Mouse (Mus musculus): Measurements from ENCODE around the gene Asic4. TPM values are rescaled to one million over a fixed set of nuclear protein-coding genes. Genes with fewer than 3 reads are reported as not detected.
A peak's percentile ranks its signal among the peaks of the same experiment; 100 is the strongest.

The Asic4 gene
- polyA plus RNA-seq, 1 experiment: 0.05 TPM

DNA sequence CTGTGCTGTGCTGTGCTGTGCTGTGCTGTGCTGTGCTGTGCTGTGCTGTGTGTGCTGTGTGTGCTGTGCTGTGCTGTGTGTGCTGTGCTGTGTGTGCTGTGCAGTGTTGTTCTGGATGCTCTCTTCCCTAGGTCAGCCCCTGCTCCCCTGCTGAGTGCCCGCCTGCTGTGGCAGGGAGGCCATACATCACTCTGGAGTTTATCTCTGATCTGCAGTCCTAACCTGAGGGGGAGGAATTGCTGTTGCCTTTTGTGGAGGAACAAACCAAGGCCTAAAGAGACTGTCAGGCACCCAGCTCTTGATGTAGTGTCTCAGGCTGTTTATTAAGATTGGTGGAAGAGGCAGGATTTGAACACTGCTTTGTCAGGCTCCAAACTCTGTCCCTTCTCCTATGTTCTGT lies 12.4 kb downstream of the Asic4 start:
- H3K79me2 ChIP-seq (ENCODE audit: control insufficient read depth, insufficient read depth): no peaks in the 10 kb centered on the region
- H3K79me3 ChIP-seq (ENCODE audit: low read depth): no peaks in the 10 kb centered on the region
- no peak overlapping the region for H3ac ChIP-seq (ENCODE audit: control insufficient read depth, insufficient read length, low read depth)
- no peak for TF ChIP-seq FOSL1 (IDR thresholded peaks at IDR 0.05; ENCODE audit: insufficient read depth, low read length, poor library complexity, severe bottlenecking)
- no peak for TF ChIP-seq MAX (IDR thresholded peaks at IDR 0.05)
- no peak for TF ChIP-seq USF1 (IDR thresholded peaks at IDR 0.05; ENCODE audit: low read depth)
- TF ChIP-seq MYOG (IDR thresholded peaks at IDR 0.05; ENCODE audit: control insufficient read depth, extremely low read depth, insufficient read length): no peak
- TF ChIP-seq CTCF (IDR thresholded peaks at IDR 0.05; ENCODE audit: control insufficient read depth, insufficient read depth, insufficient read length): no peak
- no peak for TF ChIP-seq MYOD1 (IDR thresholded peaks at IDR 0.05; ENCODE audit: control insufficient read depth, insufficient read length, low read depth)
- no peak for TF ChIP-seq CEBPB (IDR thresholded peaks at IDR 0.05; ENCODE audit: low read depth)
- H3K36me3 ChIP-seq (ENCODE audit: control insufficient read depth, insufficient read depth): no peaks in the 10 kb centered on the region
- no peak overlapping the region for H3K4me3 ChIP-seq (ENCODE audit: insufficient read depth, poor library complexity, severe bottlenecking)
- no peaks in the 10 kb centered on the region for H3K27me3 ChIP-seq (ENCODE audit: control insufficient read depth, insufficient read depth, insufficient read length)

DNA sequence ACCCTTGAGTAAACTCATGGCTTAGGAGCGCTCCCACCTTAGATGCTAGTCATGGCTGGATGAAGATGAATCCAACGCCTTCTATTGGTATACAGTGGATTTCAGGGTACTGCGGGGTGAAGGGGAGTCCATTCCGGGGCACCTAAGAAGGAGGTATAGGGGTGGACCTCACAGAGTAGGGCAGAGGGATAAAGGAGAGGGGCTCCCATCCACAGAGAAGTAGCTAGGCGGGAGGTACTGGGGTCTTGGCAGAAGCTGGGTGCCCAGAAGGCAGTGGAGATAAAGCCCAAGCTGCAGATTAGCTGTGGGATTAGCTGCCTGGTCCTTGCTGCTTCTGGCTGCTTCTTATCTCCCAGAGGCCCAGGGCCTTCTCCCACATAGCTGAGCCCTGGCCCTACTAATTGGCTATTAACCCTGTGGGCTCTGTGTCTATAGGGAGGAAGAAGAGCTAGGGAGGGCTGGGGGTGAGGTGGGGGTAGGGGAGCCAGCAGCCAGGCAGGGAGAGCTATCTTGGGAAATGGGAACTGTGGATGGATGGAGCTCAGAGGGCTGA lies 13.5 kb downstream of the Asic4 start:
- TF ChIP-seq CTCF (IDR thresholded peaks at IDR 0.05; ENCODE audit: control insufficient read depth, insufficient read depth, insufficient read length) (no peak), MYOD1 (IDR thresholded peaks at IDR 0.05; ENCODE audit: control insufficient read depth, insufficient read length, low read depth) (no peak), USF1 (IDR thresholded peaks at IDR 0.05; ENCODE audit: low read depth) (no peak), FOSL1 (IDR thresholded peaks at IDR 0.05; ENCODE audit: insufficient read depth, low read length, poor library complexity, severe bottlenecking) (no peak)
- no peak overlapping the region for H3K4me3 ChIP-seq (ENCODE audit: insufficient read depth, poor library complexity, severe bottlenecking)
- H3K79me3 ChIP-seq (ENCODE audit: low read depth): no peaks in the 10 kb centered on the region
- no peak overlapping the region for H3ac ChIP-seq (ENCODE audit: control insufficient read depth, insufficient read length, low read depth)
- H3K27me3 ChIP-seq (ENCODE audit: control insufficient read depth, insufficient read depth, insufficient read length): no peaks in the 10 kb centered on the region
- no peaks in the 10 kb centered on the region for H3K36me3 ChIP-seq (ENCODE audit: control insufficient read depth, insufficient read depth)
- H3K79me2 ChIP-seq (ENCODE audit: control insufficient read depth, insufficient read depth): no peaks in the 10 kb centered on the region

DNA sequence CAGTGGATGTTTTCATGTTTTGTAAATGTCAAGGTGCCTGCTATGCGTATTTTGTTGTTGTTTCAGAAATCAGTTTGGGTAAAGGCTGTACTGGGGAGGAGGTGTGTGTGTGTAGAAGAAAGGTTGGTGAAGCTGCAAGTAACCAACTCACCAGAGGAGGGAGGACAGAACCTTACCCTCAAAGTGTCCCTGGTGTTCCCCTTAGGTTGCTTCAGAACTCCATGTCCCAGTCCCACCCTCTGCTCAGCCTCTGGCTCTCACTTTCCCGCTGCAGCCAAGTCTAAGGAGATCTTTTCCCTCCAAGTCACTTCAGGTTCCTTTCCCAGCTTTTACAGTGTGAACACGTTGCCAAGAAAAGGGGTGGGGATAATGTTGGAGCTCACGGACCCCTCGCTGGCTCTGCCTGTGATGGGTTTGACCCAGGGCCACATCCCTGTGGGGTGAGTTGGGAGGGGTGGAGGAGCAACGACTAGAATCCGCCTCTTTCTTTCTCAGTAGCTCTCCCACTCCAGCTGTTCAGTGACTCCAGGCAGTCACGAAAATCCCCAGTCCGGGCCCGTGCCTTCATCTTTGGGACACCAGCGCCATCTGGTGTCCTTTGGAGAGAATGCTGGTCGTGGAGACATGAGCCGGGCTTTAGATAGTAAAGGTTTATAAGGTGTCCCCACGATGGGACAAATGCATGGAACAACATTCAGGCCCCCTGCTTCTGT lies 17.1 kb downstream of the Asic4 start:
- H3K27me3 ChIP-seq (ENCODE audit: control insufficient read depth, insufficient read depth, insufficient read length): no peaks in the 10 kb centered on the region
- H3K36me3 ChIP-seq (ENCODE audit: control insufficient read depth, insufficient read depth): no peaks in the 10 kb centered on the region
- H3K4me3 ChIP-seq (ENCODE audit: insufficient read depth, poor library complexity, severe bottlenecking): no peak overlapping the region
- TF ChIP-seq CTCF (IDR thresholded peaks at IDR 0.05; ENCODE audit: control insufficient read depth, insufficient read depth, insufficient read length) (peak; percentile 19), FOSL1 (IDR thresholded peaks at IDR 0.05; ENCODE audit: insufficient read depth, low read length, poor library complexity, severe bottlenecking) (no peak)
- peak overlapping the region; percentile 46 for H3ac ChIP-seq (ENCODE audit: control insufficient read depth, insufficient read length, low read depth)
- no peaks in the 10 kb centered on the region for H3K79me2 ChIP-seq (ENCODE audit: control insufficient read depth, insufficient read depth)
- no peaks in the 10 kb centered on the region for H3K79me3 ChIP-seq (ENCODE audit: low read depth)

DNA sequence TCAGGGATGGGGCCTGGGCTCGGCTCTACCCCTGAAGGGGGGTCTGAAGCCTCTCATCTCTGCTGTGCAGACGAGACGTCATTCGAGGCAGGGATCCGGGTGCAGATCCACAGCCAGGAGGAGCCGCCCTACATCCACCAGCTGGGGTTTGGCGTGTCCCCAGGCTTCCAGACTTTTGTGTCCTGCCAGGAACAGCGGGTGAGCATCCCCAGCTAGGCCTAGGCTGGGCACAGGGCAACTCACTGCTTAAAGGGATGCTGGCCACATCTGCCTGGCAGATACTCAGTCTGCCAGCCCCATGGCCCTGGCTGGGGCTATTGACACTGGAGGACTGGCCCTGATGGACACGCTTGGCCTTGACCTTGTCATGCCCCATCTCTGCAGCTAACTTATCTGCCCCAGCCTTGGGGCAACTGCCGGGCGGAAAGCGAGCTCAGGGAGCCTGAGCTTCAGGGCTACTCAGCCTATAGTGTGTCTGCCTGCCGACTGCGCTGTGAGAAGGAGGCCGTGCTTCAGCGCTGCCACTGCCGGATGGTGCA lies 19.1 kb downstream of the Asic4 start:
- Histone ChIP-seq H3K4me3 (ENCODE audit: insufficient read depth, poor library complexity, severe bottlenecking) (no peak overlapping the region), H3K27me3 (ENCODE audit: control insufficient read depth, insufficient read depth, insufficient read length) (no peaks in the 10 kb centered on the region), H3K36me3 (ENCODE audit: control insufficient read depth, insufficient read depth) (no peaks in the 10 kb centered on the region), H3K79me3 (ENCODE audit: low read depth) (no peaks in the 10 kb centered on the region), H3K79me2 (ENCODE audit: control insufficient read depth, insufficient read depth) (no peaks in the 10 kb centered on the region), H3ac (ENCODE audit: control insufficient read depth, insufficient read length, low read depth) (no peak overlapping the region)
- TF ChIP-seq USF1 (IDR thresholded peaks at IDR 0.05; ENCODE audit: low read depth) (no peak), MAX (IDR thresholded peaks at IDR 0.05) (no peak), MYOG (IDR thresholded peaks at IDR 0.05; ENCODE audit: control insufficient read depth, extremely low read depth, insufficient read length) (no peak), FOSL1 (IDR thresholded peaks at IDR 0.05; ENCODE audit: insufficient read depth, low read length, poor library complexity, severe bottlenecking) (no peak), CTCF (IDR thresholded peaks at IDR 0.05; ENCODE audit: control insufficient read depth, insufficient read depth, insufficient read length) (no peak), CEBPB (IDR thresholded peaks at IDR 0.05; ENCODE audit: low read depth) (no peak), MYOD1 (IDR thresholded peaks at IDR 0.05; ENCODE audit: control insufficient read depth, insufficient read length, low read depth) (no peak)

DNA sequence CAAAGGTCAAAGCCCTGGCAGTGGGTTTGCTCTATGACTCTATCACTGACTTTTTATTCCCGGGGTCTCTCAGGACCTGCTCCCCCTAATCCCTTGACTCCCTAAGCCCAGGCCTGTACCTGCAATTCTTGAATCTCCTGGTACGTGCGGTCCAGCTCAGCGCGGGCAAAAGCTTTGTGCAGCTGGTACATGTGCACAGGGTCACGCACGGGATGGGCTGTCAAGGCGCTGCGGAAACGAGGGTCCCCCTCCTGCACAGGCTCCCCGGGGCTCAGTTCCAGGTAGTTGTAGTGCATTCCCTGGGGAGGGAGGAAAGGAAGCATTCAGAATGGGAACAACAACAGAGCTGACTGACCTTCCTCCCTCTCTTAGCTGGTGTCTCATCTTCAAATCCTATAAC lies 26.2 kb downstream of the Asic4 start:
- Histone ChIP-seq H3K79me3 (ENCODE audit: low read depth) (no peaks in the 10 kb centered on the region), H3K79me2 (ENCODE audit: control insufficient read depth, insufficient read depth) (peaks cover 24% of the 10 kb centered on the region), H3K36me3 (ENCODE audit: control insufficient read depth, insufficient read depth) (peaks cover 21% of the 10 kb centered on the region), H3K27me3 (ENCODE audit: control insufficient read depth, insufficient read depth, insufficient read length) (no peaks in the 10 kb centered on the region), H3ac (ENCODE audit: control insufficient read depth, insufficient read length, low read depth) (no peak overlapping the region), H3K4me3 (ENCODE audit: insufficient read depth, poor library complexity, severe bottlenecking) (no peak overlapping the region)
- TF ChIP-seq CEBPB (IDR thresholded peaks at IDR 0.05; ENCODE audit: low read depth) (no peak), FOSL1 (IDR thresholded peaks at IDR 0.05; ENCODE audit: insufficient read depth, low read length, poor library complexity, severe bottlenecking) (no peak), MYOD1 (IDR thresholded peaks at IDR 0.05; ENCODE audit: control insufficient read depth, insufficient read length, low read depth) (no peak), MYOG (IDR thresholded peaks at IDR 0.05; ENCODE audit: control insufficient read depth, extremely low read depth, insufficient read length) (no peak), MAX (IDR thresholded peaks at IDR 0.05) (no peak), USF1 (IDR thresholded peaks at IDR 0.05; ENCODE audit: low read depth) (no peak), CTCF (IDR thresholded peaks at IDR 0.05; ENCODE audit: control insufficient read depth, insufficient read depth, insufficient read length) (no peak)

All from C2C12 (cell line).